Mouse (Mus musculus) cerebellum, adult 2 months (tissue): ENCODE data around the gene Ghdc. TPM values are rescaled to one million over a fixed set of nuclear protein-coding genes. Genes with fewer than 3 reads are reported as not detected.

Experiments
- DNase-seq, 2 experiments: peaks; one replicate each; pipeline ENCODE4 v3.0.0; 2021
- H3K27ac ChIP-seq: fragments of 200-500 bp; 2 replicates; pipeline ENCODE4 v1.5.1; 2012; ENCODE audit warnings: low read length, control low read depth, inconsistent platforms; ENCODE audit not compliant: insufficient read depth
- H3K27me3 ChIP-seq: fragments of 200-500 bp; 2 replicates; pipeline ENCODE4 v1.6.1; 2012; ENCODE audit warnings: inconsistent platforms, mild to moderate bottlenecking, low read length, moderate library complexity; ENCODE audit not compliant: control insufficient read depth, insufficient read depth
- H3K4me1 ChIP-seq: fragments of 200-500 bp; 2 replicates; pipeline ENCODE4 v1.6.1; 2011; ENCODE audit warnings: low read length; ENCODE audit not compliant: control insufficient read depth, insufficient read depth
- H3K4me3 ChIP-seq: fragments of 200-500 bp; replicated peaks from 2 replicates; pipeline ENCODE3; 2011; ENCODE audit warnings: mild to moderate bottlenecking, low read depth, low read length, control low read depth; ENCODE audit not compliant: insufficient read depth
- CTCF ChIP-seq: fragments of 200-500 bp; IDR thresholded peaks from 2 replicates; pipeline ENCODE4 v1.5.1; 2011; ENCODE audit warnings: low read depth, mild to moderate bottlenecking, control low read depth, low read length, moderate library complexity, borderline replicate concordance; ENCODE audit not compliant: insufficient read depth
- POLR2A ChIP-seq: fragments of 200-500 bp; IDR thresholded peaks from 2 replicates; pipeline ENCODE4 v1.6.1; 2011; ENCODE audit warnings: low read length, control low read depth, borderline replicate concordance; ENCODE audit not compliant: insufficient read depth
- WGBS: fragments of 180-500 bp; shearing (Covaris S2); methylation state at CpG from one replicate; pipeline ENCODE4 v1.1.7; 2018; 5-methylcytosine and 5-hydroxymethylcytosine counted together
- polyA plus RNA-seq: library from polyadenylated mRNA; depleted of rRNA; stranded (reverse); fragments of >200 nt; gene quantifications from 2 replicates; pipeline ENCODE4 v1.2.3, GENCODE M21; 2012; rRNA removed

Gene Ghdc
- 8.9 and 11.6 TPM in 2 replicates for polyA plus RNA-seq

- DNase-seq: peak; percentile 74 to 78
- no peak for TF ChIP-seq CTCF
- no peak for TF ChIP-seq POLR2A
- H3K4me3 ChIP-seq: peak within 1 kb of the TSS; percentile 61
- no peak within 1 kb of the TSS for H3K27ac ChIP-seq
- WGBS: 16% methylated on average over 17 of the region's 17 CpGs
- peaks cover 3% of the 10 kb centered on the region; the same call in 1 of the 2 replicates for H3K4me1 ChIP-seq
- no peaks in the 10 kb centered on the region for H3K27me3 ChIP-seq
Measured at GRCm38 (mm10) chr11:100770646-100771408, at the start of gene Ghdc. Ghdc (minus strand) TSS chr11:100770957.

- Histone ChIP-seq H3K4me3 (no peak overlapping the region), H3K27ac (no peak overlapping the region), H3K4me1 (peaks cover 37% of the 10 kb centered on the region), H3K27me3 (no peaks in the 10 kb centered on the region)
- no peak for TF ChIP-seq POLR2A
- no peak for TF ChIP-seq CTCF
- 80% methylated on average over 8 of the region's 8 CpGs for WGBS
- no peak for DNase-seq
Measured at GRCm38 (mm10) chr11:100820047-100820446, 49.3 kb upstream of the Ghdc start.

- H3K4me1 ChIP-seq: peaks cover 37% of the 10 kb centered on the region
- H3K4me3 ChIP-seq: no peak overlapping the region
- H3K27me3 ChIP-seq: no peaks in the 10 kb centered on the region
- no peak for DNase-seq
- TF ChIP-seq POLR2A (no peak), CTCF (no peak)
- H3K27ac ChIP-seq: no peak overlapping the region
- WGBS: 90% methylated on average over 16 of the region's 16 CpGs
Measured at GRCm38 (mm10) chr11:100819626-100820025, 48.9 kb upstream of the Ghdc start.

- Histone ChIP-seq H3K27me3 (no peaks in the 10 kb centered on the region), H3K27ac (no peak overlapping the region), H3K4me3 (no peak overlapping the region), H3K4me1 (peaks cover 32% of the 10 kb centered on the region)
- no peak for DNase-seq
- no peak for TF ChIP-seq POLR2A
- TF ChIP-seq CTCF: no peak
- 82% methylated on average over 8 of the region's 8 CpGs for WGBS
Measured at GRCm38 (mm10) chr11:100819048-100819447, 48.3 kb upstream of the Ghdc start.

GRCm38 (mm10) chr11:100818359-100819012 lies 47.7 kb upstream of the Ghdc start:
- TF ChIP-seq POLR2A (no peak), CTCF (no peak)

GRCm38 (mm10) chr11:100817311-100817710 lies 46.6 kb upstream of the Ghdc start:
- Histone ChIP-seq H3K4me3 (no peak overlapping the region), H3K27ac (peak overlapping the region; percentile 94), H3K4me1 (peaks cover 32% of the 10 kb centered on the region), H3K27me3 (no peaks in the 10 kb centered on the region)
- TF ChIP-seq POLR2A (no peak), CTCF (no peak)
- WGBS: 13% methylated on average over 9 of the region's 9 CpGs
- DNase-seq: peak; percentile 79 to 87

More at GRCm38 (mm10) chr11:100818359-100819012, 47.7 kb upstream of the Ghdc start:
- Histone ChIP-seq H3K4me1 (peaks cover 32% of the 10 kb centered on the region), H3K27ac (peak overlapping the region; percentile 94), H3K27me3 (no peaks in the 10 kb centered on the region), H3K4me3 (no peak overlapping the region)
- WGBS: 89% methylated on average over 15 of the region's 15 CpGs
- no peak for DNase-seq

- Histone ChIP-seq H3K27ac (peak overlapping the region; percentile 18), H3K4me1 (peaks cover 29% of the 10 kb centered on the region), H3K4me3 (no peak overlapping the region), H3K27me3 (no peaks in the 10 kb centered on the region)
- 9% methylated on average over 4 of the region's 4 CpGs for WGBS
- peak; percentile 77 to 79 for DNase-seq
- TF ChIP-seq POLR2A (no peak), CTCF (no peak)
Measured at GRCm38 (mm10) chr11:100816801-100817200, 46.0 kb upstream of the Ghdc start.

GRCm38 (mm10) chr11:100816342-100816741 lies 45.6 kb upstream of the Ghdc start:
- Histone ChIP-seq H3K27me3 (no peaks in the 10 kb centered on the region), H3K4me3 (no peak overlapping the region), H3K27ac (peak overlapping the region; percentile 18), H3K4me1 (peaks cover 25% of the 10 kb centered on the region)
- DNase-seq: no peak
- 81% methylated on average over 3 of the region's 3 CpGs for WGBS
- TF ChIP-seq POLR2A (no peak), CTCF (no peak)
